Mouse (Mus musculus) testis, adult 2 months (tissue): ENCODE results near the gene Zfp445.

ENCODE experiments used
- CTCF ChIP-seq: fragments of 200-500 bp; IDR thresholded peaks from 2 replicates; pipeline ENCODE4 v1.5.1; 2012; ENCODE audit warnings: low read depth, mild to moderate bottlenecking, inconsistent platforms, low read length, moderate library complexity; ENCODE audit not compliant: control insufficient read depth, insufficient read depth, insufficient replicate concordance
- POLR2A ChIP-seq: fragments of 200-500 bp; IDR thresholded peaks from 2 replicates; pipeline ENCODE4 v1.6.1; 2012; ENCODE audit warnings: low read depth, mild to moderate bottlenecking, inconsistent platforms, low read length, moderate library complexity; ENCODE audit not compliant: control insufficient read depth

DNA sequence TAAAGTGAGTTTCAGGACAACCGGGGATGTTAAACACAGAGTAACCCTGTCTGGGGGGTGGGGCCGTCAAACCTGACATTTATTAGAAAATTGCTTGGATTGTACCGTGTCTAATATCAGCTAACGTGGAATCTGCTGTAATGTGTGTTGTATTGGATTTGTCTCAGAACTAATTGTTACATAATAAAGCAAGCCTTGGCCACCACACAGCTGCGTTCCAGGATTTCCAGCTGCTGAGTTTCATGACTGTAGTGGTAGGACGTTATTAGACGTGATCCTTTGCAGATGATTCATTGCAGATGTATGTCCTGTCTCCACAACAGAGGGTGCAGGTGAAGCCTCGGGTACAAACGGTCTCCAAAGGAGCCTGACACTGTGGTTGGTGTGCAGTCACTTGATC, 29.7 kb downstream of the Zfp445 start:
- TF ChIP-seq CTCF (no peak), POLR2A (no peak)
